Mouse (Mus musculus) Patski (cell line): ENCODE measurements at regions not wholly inside any gene's neighbourhood (a gene's known extent, or its start where the extent isn't known, plus 50 kb on each side); places are given as distances from the start of the nearest gene placed in this dataset.

Experiments used
- ATAC-seq: fragments of 100-300 bp; one replicate; pipeline ENCODE4 v1.8.0; 2021
- CTCF ChIA-PET: fragments of 350-600 bp; sonication (Branson Sonifier 250); formaldehyde crosslinking; loops from one replicate; lab custom pipeline; 2022; ENCODE audit warnings: inconsistent platforms; lab: Charles Lee
- POLR2A ChIA-PET: fragments of 350-600 bp; sonication (Branson Sonifier 250); formaldehyde crosslinking; loops from one replicate; lab custom pipeline; 2022; ENCODE audit warnings: antibody characterized with exemption, inconsistent platforms; lab: Charles Lee
- DNase-seq: peaks from one replicate; pipeline ENCODE4 v3.0.0-alpha.2; 2011; ENCODE audit warnings: low read depth, low spot score
- H3K27me3 ChIP-seq: fragments of 371-371 bp; one replicate; pipeline ENCODE4 v1.5.1; 2021
- CTCF ChIP-seq: fragments of 100-300 bp; IDR thresholded peaks from one replicate; pipeline ENCODE4 v1.5.1; 2021
- in situ Hi-C: fragments of 300-500 bp; cut with MboI; formaldehyde crosslinking; loops from 3 replicates; pipeline ENCODE4 v1.11.1; 2018; ENCODE audit warnings: low pct_unique_long_range_greater_than_20kb, mixed read lengths

DNA sequence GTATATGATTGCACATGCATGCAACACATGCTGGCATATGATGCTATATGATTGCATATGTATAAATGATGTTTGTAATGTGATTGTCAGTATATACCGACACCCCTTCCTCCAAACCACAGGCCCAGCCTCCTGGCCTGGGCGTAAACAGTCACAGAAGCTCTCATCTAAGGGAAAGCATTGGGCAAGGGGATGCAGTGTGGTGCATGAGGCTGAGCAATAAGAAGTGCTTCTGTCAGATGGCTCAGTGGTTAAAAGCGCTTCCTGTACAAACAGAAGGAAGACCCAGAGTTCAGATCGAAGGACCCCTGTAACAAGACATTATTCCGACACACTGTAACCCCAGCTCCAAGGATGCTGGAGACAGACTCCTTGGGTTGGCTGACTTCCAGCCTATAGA is 175.0 kb upstream of the Prok2 start:
- no peak for TF ChIP-seq CTCF
- in situ Hi-C loops = loop anchor here (10.0 kb wide), 1 partner anchor 394 kb away; no protein-coding TSS in a partner anchor
- ChIA-PET CTCF (no interaction called here), POLR2A (no interaction called here)
- DNase-seq = no peak
- no peak for ATAC-seq
- peaks cover 4% of the 10 kb centered on the region for H3K27me3 ChIP-seq

DNA sequence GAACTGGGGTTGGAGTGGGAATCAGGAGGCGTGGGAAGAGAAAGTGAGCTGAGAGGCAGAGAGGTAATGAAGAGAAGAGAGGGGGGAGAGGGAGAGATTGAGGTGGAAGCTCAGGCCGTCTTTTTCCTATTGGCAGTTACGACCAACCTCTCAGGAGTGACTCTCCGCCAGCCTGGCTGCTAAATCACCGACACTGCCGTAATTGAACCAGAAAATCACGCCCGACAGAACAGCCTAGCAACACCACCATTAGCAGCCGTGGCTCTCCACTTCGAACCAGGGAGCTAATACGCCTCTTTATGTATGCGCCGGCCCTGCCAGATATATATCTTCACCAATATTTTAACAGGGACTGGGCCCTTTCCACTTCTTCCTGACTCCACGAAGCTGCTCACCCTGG is 173.5 kb upstream of the Prok2 start:
- ChIA-PET CTCF (no interaction called here), POLR2A (no interaction called here)
- TF ChIP-seq CTCF = no peak
- in situ Hi-C loops = loop anchor here (10.0 kb wide), 1 partner anchor 395 kb away; no protein-coding TSS in a partner anchor
- H3K27me3 ChIP-seq = peaks cover 16% of the 10 kb centered on the region
- DNase-seq (no peak), ATAC-seq (no peak)

DNA sequence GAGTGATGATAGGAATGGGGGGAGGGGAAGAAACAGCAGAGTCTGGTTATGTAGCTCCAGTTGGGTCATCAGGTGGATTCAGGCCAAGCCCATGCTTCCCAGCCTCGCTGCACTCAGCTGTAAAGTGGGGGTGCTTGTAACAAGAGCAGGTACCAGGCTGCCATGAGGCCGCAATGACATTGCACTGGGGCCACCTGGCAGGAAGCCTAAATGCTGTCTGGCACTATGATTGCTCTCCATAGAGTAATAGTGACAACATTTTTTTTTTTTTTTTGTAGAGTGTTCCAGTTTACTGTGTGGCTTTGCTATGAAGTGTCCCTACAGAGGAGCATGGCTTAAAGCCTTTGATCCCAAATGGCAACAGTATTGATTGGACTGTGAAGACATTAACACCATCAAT is 171.9 kb upstream of the Prok2 start:
- CTCF ChIA-PET = no interaction called here
- no peak for DNase-seq
- ATAC-seq = no peak
- H3K27me3 ChIP-seq = peaks cover 20% of the 10 kb centered on the region
- no peak for TF ChIP-seq CTCF
- POLR2A ChIA-PET = no interaction called here
- in situ Hi-C loops = no loop called here

DNA sequence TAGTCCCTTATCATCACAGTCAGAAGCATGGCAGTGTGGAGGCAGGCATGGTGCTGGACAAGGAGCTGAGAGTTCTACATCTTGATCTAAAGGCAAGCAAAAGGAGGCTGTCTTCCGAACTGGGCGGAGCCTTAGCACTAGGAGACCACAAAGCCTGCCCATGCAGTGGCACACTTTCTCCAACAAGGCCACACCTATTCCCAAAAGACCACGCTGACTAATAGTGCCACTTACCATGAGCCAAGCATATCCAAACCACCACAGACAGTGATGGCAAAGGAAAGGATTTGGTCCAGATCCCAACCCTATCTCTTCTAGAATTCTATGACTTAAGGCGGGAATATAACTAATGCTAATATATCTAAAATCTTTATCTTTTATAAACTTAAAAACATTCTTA is 169.4 kb upstream of the Prok2 start:
- DNase-seq (no peak), ATAC-seq (no peak)
- peaks cover 25% of the 10 kb centered on the region for H3K27me3 ChIP-seq
- ChIA-PET POLR2A (no interaction called here), CTCF (no interaction called here)
- in situ Hi-C loops = no loop called here
- no peak for TF ChIP-seq CTCF

DNA sequence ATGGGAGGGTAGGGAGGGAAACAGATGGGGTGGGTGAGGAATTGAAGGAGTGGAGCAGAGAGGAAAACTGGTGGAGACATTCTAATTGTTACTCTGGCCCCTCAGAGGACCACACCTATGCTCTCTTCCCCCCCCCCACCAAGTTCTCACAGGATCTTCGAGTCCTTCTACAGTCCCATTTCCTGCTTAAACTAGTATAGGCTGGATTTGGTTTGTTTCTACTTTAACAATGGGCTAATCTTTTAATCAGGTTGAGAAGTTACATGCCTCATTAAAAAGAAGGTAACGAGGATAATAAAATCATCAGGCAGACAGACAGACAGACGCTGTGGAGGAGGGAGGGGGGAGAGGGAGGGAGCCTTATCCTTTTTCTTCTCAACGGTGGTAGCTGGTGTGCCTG is 167.7 kb upstream of the Prok2 start:
- TF ChIP-seq CTCF = no peak
- no peak for DNase-seq
- ChIA-PET POLR2A (no interaction called here), CTCF (no interaction called here)
- ATAC-seq = no peak
- in situ Hi-C loops = no loop called here
- peaks cover 23% of the 10 kb centered on the region for H3K27me3 ChIP-seq

DNA sequence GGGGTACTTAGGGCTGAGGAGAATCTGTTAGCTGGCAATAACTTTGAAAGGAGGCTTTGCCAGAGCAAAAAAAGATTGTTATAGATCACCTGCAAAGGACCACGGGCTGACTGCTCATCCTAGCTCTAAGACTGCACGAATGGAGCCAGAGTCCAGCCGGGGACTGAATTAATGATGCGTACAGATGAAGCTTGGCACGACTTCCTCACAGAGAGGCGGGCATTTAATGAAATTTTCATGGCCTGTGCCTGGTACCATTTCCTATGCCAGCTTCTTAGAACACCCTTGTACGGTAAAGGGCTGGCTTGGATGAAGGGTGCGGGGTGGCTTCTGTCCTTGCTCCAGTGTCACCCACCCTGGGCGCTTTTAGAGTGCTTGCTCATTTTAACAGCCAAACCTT is 166.0 kb upstream of the Prok2 start:
- peaks cover 36% of the 10 kb centered on the region for H3K27me3 ChIP-seq
- POLR2A ChIA-PET = no interaction called here
- in situ Hi-C loops = no loop called here
- no peak for ATAC-seq
- TF ChIP-seq CTCF = no peak
- DNase-seq = no peak
- CTCF ChIA-PET = no interaction called here

DNA sequence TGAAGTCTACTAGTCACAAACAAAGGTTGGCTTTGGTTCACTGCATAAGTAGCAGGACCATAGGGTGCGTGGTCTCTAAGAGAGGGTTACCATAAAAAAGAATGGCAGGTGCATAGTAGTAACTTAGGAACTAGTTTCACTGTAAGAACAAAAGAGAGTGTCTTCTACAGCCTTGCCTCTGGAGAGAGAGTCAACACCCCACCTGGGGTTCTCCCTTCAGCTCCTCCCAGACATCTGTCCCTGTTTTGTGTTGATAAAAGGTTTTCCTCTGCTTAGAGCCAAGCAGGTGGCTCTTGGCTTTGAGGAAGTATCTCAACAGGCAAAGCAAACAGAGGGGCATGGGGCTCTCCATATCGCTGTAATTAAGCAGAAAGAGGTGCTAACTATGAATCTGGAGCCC is 165.6 kb upstream of the Prok2 start:
- CTCF ChIA-PET = no interaction called here
- ATAC-seq (no peak), DNase-seq (no peak)
- in situ Hi-C loops = no loop called here
- no peak for TF ChIP-seq CTCF
- peaks cover 36% of the 10 kb centered on the region for H3K27me3 ChIP-seq
- POLR2A ChIA-PET = no interaction called here

DNA sequence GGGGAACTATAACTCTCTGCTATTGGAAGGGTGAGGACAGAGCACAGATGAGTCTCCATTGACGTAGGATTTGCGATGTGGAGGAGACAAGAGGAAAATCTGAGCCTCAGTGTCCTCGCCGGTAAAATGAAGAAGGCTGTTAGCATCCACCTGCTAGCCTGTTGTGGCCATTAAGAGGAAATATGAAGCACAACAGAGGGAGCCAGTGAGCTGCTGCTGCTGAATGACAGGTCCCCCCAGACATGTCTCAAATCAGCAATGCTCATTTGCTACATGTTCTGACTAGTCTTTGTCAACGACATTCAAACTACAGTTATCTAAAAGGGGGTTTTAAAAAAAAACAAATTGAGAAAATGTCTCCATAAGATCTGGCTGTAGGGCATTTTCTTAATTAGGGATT is 164.6 kb upstream of the Prok2 start:
- no peak for TF ChIP-seq CTCF
- in situ Hi-C loops = no loop called here
- ChIA-PET POLR2A (no interaction called here), CTCF (no interaction called here)
- no peak for ATAC-seq
- no peak for DNase-seq
- H3K27me3 ChIP-seq = peaks cover 41% of the 10 kb centered on the region

DNA sequence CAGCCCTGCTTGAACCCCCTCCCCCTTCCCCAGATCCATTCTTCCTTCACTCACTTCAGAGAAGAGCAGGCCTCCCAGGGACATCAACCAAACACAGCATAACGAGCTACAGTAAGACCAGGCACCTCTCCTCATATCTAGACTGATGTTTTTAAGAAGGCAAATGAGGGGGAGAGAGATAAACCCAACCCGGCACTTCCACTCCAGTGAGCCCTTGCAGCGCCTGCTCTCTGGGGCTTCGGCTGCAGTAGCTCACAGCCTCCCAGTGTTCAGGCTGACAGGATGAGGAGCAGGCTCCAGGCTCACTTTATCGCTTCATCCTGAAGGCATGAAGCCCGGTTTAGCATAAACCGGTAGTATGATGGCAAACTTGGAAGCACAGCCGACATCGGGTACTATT is 162.9 kb upstream of the Prok2 start:
- CTCF ChIA-PET = no interaction called here
- in situ Hi-C loops = no loop called here
- no peak for DNase-seq

DNA sequence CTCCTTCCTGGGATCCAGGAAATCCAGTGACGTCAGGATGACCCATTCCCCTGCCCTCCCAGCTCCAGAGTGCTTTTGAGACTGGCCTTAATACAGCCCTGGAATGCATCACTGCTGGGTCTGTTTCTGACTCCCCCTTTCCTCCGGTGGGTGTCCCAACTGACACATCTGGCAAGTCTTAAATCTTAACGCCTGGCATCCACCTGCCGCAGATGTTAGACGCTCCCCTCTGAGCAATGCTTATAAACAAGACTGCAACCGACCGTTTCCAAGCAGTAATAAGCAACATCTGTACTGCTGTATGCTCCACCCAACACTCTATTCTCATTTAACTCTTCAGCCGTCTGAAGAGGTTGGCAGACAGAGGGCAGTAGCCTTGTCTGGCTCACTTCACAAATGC is 161.7 kb upstream of the Prok2 start:
- no peak for TF ChIP-seq CTCF
- CTCF ChIA-PET = no interaction called here
- H3K27me3 ChIP-seq = peaks cover 42% of the 10 kb centered on the region
- POLR2A ChIA-PET = no interaction called here
- in situ Hi-C loops = no loop called here
- ATAC-seq (no peak), DNase-seq (no peak)

More for the DNA sequence above, 162.9 kb upstream of the Prok2 start:
- POLR2A ChIA-PET = no interaction called here
- no peak for ATAC-seq
- no peak for TF ChIP-seq CTCF
- H3K27me3 ChIP-seq = peaks cover 42% of the 10 kb centered on the region

DNA sequence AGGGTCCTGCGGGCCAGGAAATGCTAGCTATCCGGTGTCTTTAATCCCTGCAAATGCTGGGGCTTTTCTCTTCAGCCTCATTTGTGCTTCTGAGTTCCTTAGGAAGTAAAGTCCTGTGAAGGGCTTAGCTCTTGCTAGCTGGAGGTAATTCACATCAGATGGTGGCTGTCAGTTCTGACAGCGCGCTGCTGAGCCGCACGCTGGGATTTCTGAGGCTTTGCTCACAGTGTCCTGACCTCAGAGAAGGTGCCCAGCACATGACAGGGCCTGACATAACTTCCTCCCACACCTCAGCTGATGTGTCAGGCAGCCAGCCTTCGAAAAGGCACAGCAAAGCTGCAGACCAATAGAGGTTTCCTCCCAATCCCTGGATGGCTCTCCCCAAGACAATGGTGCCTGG is 158.6 kb upstream of the Prok2 start:
- in situ Hi-C loops = no loop called here
- DNase-seq (no peak), ATAC-seq (no peak)
- H3K27me3 ChIP-seq = peaks cover 37% of the 10 kb centered on the region
- CTCF ChIA-PET = no interaction called here
- TF ChIP-seq CTCF = no peak
- POLR2A ChIA-PET = no interaction called here

DNA sequence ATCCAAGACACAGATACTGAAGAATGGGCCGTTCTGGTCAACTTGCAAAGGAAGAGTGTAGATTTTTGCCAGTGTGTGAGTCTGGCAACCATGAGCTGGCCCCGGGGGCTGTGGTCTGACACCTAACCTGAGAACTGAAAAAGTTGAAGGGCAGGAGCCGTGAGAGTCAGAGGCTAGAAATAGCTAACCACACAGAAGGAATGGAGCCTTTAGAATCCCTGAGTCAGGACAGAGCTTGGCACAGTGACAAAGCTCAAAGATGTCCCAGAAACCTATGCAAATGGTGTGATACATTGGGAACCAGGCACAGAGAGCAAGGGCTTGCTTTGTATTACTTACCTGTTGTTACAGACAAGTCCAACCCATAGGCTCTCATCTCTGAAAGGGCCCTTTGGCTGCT is 157.9 kb upstream of the Prok2 start:
- peak; percentile 45 for ATAC-seq
- in situ Hi-C loops = no loop called here
- POLR2A ChIA-PET = no interaction called here
- H3K27me3 ChIP-seq = peaks cover 35% of the 10 kb centered on the region
- TF ChIP-seq CTCF = no peak
- peak; percentile 12 for DNase-seq
- CTCF ChIA-PET = no interaction called here
